Mouse (Mus musculus): Measurements from ENCODE around the gene Olfr1212. TPM values are rescaled to one million over a fixed set of nuclear protein-coding genes. Genes with fewer than 3 reads are reported as not detected.

Olfr1212 gene
- polyA plus RNA-seq (2014; fragmentation: Illumina TruSeq; extraction: RNeasy Lipid Tissue Mini Kit (QIAGEN cat#74804); ENCODE audit: insufficient read depth, low read depth, low replicate concordance) = not detected

DNA sequence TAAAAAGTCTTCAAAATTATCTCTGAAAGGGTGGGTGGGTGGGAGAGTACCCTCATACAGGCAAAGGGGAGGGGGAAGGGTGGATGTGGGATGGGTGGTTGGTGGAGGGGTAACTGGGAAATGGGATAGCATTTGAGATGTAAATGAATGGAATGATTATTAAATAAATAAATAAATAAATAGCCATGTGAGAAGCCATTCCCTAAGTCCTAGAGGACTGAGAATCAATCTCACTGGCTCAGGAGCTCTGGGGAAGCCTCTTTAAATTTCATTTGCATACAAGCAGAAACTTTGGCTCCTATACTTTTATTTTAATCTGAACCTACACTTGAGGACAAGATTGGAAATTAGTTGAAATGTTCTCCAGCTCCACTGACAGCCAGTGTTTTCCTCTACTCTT, at the start of gene Olfr1212:
TSS of gene Olfr1212 (plus strand) at position 301 of the 400 bp plus-strand sequence.

DNA sequence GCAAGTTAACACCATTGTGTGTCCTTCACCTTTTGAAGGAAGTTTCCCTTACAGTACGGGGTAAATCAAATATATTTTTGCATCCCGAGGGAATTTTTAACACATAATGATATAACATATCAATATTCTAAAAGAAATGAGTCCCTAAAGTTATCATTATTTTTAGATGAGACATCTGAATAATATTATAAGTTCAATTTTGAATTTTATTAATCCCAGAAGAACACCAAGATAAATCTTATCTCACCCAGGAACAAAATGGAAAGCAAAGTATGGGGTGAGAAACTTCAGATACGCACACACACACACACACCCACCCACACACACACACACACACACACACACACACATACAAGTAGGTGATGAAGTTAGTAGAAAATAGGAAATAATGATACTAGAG, 38.7 kb upstream of the Olfr1212 start, which contains the start of gene Olfr1209:
TSS of gene Olfr1209 (minus strand) at position 101 of the 400 bp plus-strand sequence.

DNA sequence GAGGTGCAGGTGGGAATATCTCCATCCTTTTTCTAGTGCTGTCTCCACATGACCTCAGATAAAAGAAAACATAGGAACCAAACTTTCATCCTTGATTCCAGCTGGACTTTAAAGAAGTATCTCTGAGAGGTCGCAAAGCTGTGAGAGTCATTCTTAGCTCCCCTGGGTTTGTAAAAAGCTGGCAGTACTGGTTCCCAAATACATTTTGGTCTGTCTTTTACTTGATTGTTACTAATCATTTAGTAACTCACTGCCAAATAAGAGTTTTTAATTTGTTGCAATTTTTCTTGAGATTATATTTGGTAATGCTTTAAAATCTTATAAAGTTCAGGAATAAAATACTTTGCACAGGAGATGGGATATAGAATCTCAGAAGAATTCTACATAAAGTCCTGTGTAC, 15.8 kb upstream of the Olfr1212 start, which contains the start of gene Olfr1211:
TSS of gene Olfr1211 (minus strand) at position 101 of the 400 bp plus-strand sequence.

DNA sequence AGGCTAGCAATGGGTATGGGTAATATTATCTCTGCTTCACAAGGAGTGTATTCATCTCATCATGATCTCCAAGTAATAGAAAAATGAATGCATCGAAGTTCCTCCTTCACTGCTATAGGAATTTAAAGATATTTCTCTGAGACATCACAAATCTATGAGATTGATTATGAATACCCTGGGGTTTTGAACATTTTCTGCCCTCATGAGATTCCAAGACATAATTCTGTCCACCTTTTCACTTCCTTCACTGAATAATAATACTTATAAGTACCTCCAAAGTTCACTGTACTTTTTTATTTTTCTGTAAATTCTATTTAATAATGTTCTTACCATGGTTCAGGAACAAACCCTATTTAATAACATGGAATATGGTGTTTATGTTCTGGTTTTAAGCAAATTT, 26.4 kb downstream of the Olfr1212 start, which contains the start of gene Gm13762:
TSS of gene Gm13762 (minus strand) at position 101 of the 400 bp plus-strand sequence.

DNA sequence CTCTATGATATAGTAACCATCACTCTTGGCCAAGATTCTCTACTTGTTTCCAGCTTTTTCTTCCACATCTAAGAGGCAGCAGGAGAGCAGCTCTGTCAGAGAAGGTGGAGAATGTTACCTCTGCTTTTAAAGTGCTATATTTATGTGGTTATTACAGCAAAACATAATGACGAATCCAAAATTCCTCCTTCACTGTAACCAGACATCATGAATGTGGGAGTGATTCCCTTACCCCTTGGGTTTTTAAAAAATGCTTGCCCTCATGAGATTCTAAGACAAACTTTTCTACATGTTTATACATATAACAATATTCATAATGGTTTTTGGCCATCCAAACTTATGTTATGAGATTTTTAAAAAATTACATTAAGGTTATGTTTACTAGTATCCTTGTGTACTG, 38.8 kb downstream of the Olfr1212 start, which contains the start of gene Olfr1214:
TSS of gene Olfr1214 (minus strand) at position 101 of the 400 bp plus-strand sequence.

DNA sequence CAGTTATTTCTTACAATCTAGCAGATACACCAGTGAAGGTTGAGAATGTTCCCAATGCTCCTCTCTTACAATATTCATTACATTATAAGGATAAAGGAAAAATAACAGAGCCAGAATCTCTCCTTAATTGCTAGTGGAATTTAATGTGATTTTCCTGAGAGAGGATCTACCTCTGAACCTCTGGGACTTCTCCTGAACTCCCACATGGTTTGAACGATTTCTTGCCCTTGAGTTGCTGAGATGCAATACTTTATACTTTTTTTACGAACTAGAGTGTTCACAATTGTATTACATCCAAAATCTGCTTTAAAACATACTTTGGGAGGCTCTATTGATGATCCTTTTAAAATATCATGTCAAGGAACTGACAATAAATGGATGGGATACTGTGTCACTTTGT, 53.1 kb downstream of the Olfr1212 start, which contains the start of gene Olfr1215:
TSS of gene Olfr1215 (minus strand) at position 101 of the 400 bp plus-strand sequence.

Other genes with a start within 250 kb of the Olfr1212 start
- not detected for gene Olfr1196, start 249.4 kb upstream of the Olfr1212 start, polyA plus RNA-seq (2014; fragmentation: Illumina TruSeq; extraction: RNeasy Lipid Tissue Mini Kit (QIAGEN cat#74804); ENCODE audit: insufficient read depth, low read depth, low replicate concordance)
- gene Olfr1197, start 221.6 kb upstream of the Olfr1212 start, polyA plus RNA-seq (2014; fragmentation: Illumina TruSeq; extraction: RNeasy Lipid Tissue Mini Kit (QIAGEN cat#74804); ENCODE audit: insufficient read depth, low read depth, low replicate concordance) = not detected
- gene Olfr1198, start 202.6 kb upstream of the Olfr1212 start, polyA plus RNA-seq (2014; fragmentation: Illumina TruSeq; extraction: RNeasy Lipid Tissue Mini Kit (QIAGEN cat#74804); ENCODE audit: insufficient read depth, low read depth, low replicate concordance) = not detected
- not detected for gene Olfr1199, start 193.5 kb upstream of the Olfr1212 start, polyA plus RNA-seq (2014; fragmentation: Illumina TruSeq; extraction: RNeasy Lipid Tissue Mini Kit (QIAGEN cat#74804); ENCODE audit: insufficient read depth, low read depth, low replicate concordance)
- not detected for gene Olfr1200, start 183.5 kb upstream of the Olfr1212 start, polyA plus RNA-seq (2014; fragmentation: Illumina TruSeq; extraction: RNeasy Lipid Tissue Mini Kit (QIAGEN cat#74804); ENCODE audit: insufficient read depth, low read depth, low replicate concordance)
- gene Olfr1201, start 160.9 kb upstream of the Olfr1212 start, polyA plus RNA-seq (2014; fragmentation: Illumina TruSeq; extraction: RNeasy Lipid Tissue Mini Kit (QIAGEN cat#74804); ENCODE audit: insufficient read depth, low read depth, low replicate concordance) = not detected
- not detected for gene Olfr1202, start 139.5 kb upstream of the Olfr1212 start, polyA plus RNA-seq (2014; fragmentation: Illumina TruSeq; extraction: RNeasy Lipid Tissue Mini Kit (QIAGEN cat#74804); ENCODE audit: insufficient read depth, low read depth, low replicate concordance)
- not detected for gene Olfr1205, start 124.2 kb upstream of the Olfr1212 start, polyA plus RNA-seq (2014; fragmentation: Illumina TruSeq; extraction: RNeasy Lipid Tissue Mini Kit (QIAGEN cat#74804); ENCODE audit: insufficient read depth, low read depth, low replicate concordance)
- gene Olfr1204, start 104.7 kb upstream of the Olfr1212 start, polyA plus RNA-seq (2014; fragmentation: Illumina TruSeq; extraction: RNeasy Lipid Tissue Mini Kit (QIAGEN cat#74804); ENCODE audit: insufficient read depth, low read depth, low replicate concordance) = not detected
- not detected for gene Olfr1206, start 90.7 kb upstream of the Olfr1212 start, polyA plus RNA-seq (2014; fragmentation: Illumina TruSeq; extraction: RNeasy Lipid Tissue Mini Kit (QIAGEN cat#74804); ENCODE audit: insufficient read depth, low read depth, low replicate concordance)
- not detected for gene Olfr1208, start 51.7 kb upstream of the Olfr1212 start, polyA plus RNA-seq (2014; fragmentation: Illumina TruSeq; extraction: RNeasy Lipid Tissue Mini Kit (QIAGEN cat#74804); ENCODE audit: insufficient read depth, low read depth, low replicate concordance)
- gene Olfr1209, start 38.8 kb upstream of the Olfr1212 start, polyA plus RNA-seq (2014; fragmentation: Illumina TruSeq; extraction: RNeasy Lipid Tissue Mini Kit (QIAGEN cat#74804); ENCODE audit: insufficient read depth, low read depth, low replicate concordance) = not detected
- not detected for gene Olfr1211, start 15.9 kb upstream of the Olfr1212 start, polyA plus RNA-seq (2014; fragmentation: Illumina TruSeq; extraction: RNeasy Lipid Tissue Mini Kit (QIAGEN cat#74804); ENCODE audit: insufficient read depth, low read depth, low replicate concordance)
- not detected for gene Gm13762, start 26.3 kb downstream of the Olfr1212 start, polyA plus RNA-seq (2014; fragmentation: Illumina TruSeq; extraction: RNeasy Lipid Tissue Mini Kit (QIAGEN cat#74804); ENCODE audit: insufficient read depth, low read depth, low replicate concordance)
- not detected for gene Olfr1214, start 38.7 kb downstream of the Olfr1212 start, polyA plus RNA-seq (2014; fragmentation: Illumina TruSeq; extraction: RNeasy Lipid Tissue Mini Kit (QIAGEN cat#74804); ENCODE audit: insufficient read depth, low read depth, low replicate concordance)
- gene Olfr1215, start 53.0 kb downstream of the Olfr1212 start, polyA plus RNA-seq (2014; fragmentation: Illumina TruSeq; extraction: RNeasy Lipid Tissue Mini Kit (QIAGEN cat#74804); ENCODE audit: insufficient read depth, low read depth, low replicate concordance) = not detected
- not detected for gene Olfr1216, start 64.4 kb downstream of the Olfr1212 start, polyA plus RNA-seq (2014; fragmentation: Illumina TruSeq; extraction: RNeasy Lipid Tissue Mini Kit (QIAGEN cat#74804); ENCODE audit: insufficient read depth, low read depth, low replicate concordance)
- not detected for gene Olfr1217, start 78.1 kb downstream of the Olfr1212 start, polyA plus RNA-seq (2014; fragmentation: Illumina TruSeq; extraction: RNeasy Lipid Tissue Mini Kit (QIAGEN cat#74804); ENCODE audit: insufficient read depth, low read depth, low replicate concordance)
- not detected for gene Olfr1218, start 107.2 kb downstream of the Olfr1212 start, polyA plus RNA-seq (2014; fragmentation: Illumina TruSeq; extraction: RNeasy Lipid Tissue Mini Kit (QIAGEN cat#74804); ENCODE audit: insufficient read depth, low read depth, low replicate concordance)
- gene Olfr1219, start 129.5 kb downstream of the Olfr1212 start, polyA plus RNA-seq (2014; fragmentation: Illumina TruSeq; extraction: RNeasy Lipid Tissue Mini Kit (QIAGEN cat#74804); ENCODE audit: insufficient read depth, low read depth, low replicate concordance) = not detected
- gene Olfr1220, start 152.9 kb downstream of the Olfr1212 start, polyA plus RNA-seq (2014; fragmentation: Illumina TruSeq; extraction: RNeasy Lipid Tissue Mini Kit (QIAGEN cat#74804); ENCODE audit: insufficient read depth, low read depth, low replicate concordance) = not detected
- not detected for gene Olfr1221, start 163.3 kb downstream of the Olfr1212 start, polyA plus RNA-seq (2014; fragmentation: Illumina TruSeq; extraction: RNeasy Lipid Tissue Mini Kit (QIAGEN cat#74804); ENCODE audit: insufficient read depth, low read depth, low replicate concordance)
- gene Olfr1222, start 179.1 kb downstream of the Olfr1212 start, polyA plus RNA-seq (2014; fragmentation: Illumina TruSeq; extraction: RNeasy Lipid Tissue Mini Kit (QIAGEN cat#74804); ENCODE audit: insufficient read depth, low read depth, low replicate concordance) = not detected
- gene Olfr1223, start 197.6 kb downstream of the Olfr1212 start, polyA plus RNA-seq (2014; fragmentation: Illumina TruSeq; extraction: RNeasy Lipid Tissue Mini Kit (QIAGEN cat#74804); ENCODE audit: insufficient read depth, low read depth, low replicate concordance) = not detected
- gene Olfr1224-ps1, start 210.1 kb downstream of the Olfr1212 start, polyA plus RNA-seq (2014; fragmentation: Illumina TruSeq; extraction: RNeasy Lipid Tissue Mini Kit (QIAGEN cat#74804); ENCODE audit: insufficient read depth, low read depth, low replicate concordance) = not detected
- gene Olfr1225, start 220.7 kb downstream of the Olfr1212 start, polyA plus RNA-seq (2014; fragmentation: Illumina TruSeq; extraction: RNeasy Lipid Tissue Mini Kit (QIAGEN cat#74804); ENCODE audit: insufficient read depth, low read depth, low replicate concordance) = not detected
- gene Olfr1226, start 246.1 kb downstream of the Olfr1212 start, polyA plus RNA-seq (2014; fragmentation: Illumina TruSeq; extraction: RNeasy Lipid Tissue Mini Kit (QIAGEN cat#74804); ENCODE audit: insufficient read depth, low read depth, low replicate concordance) = not detected